Mouse (Mus musculus) C2C12 (cell line): ENCODE measurements at regions not wholly inside any gene's neighbourhood (a gene's known extent, or its start where the extent isn't known, plus 50 kb on each side); places are given as distances from the start of the nearest gene placed in this dataset.

Experiments
- H3K27me3 ChIP-seq: one replicate; pipeline ENCODE4 v1.6.1; 2011; ENCODE audit not compliant: control insufficient read depth, insufficient read depth, insufficient read length
- H3K36me3 ChIP-seq: one replicate; pipeline ENCODE4 v1.6.1; 2011; ENCODE audit not compliant: control insufficient read depth, insufficient read depth
- H3K4me3 ChIP-seq: one replicate; pipeline ENCODE4 v1.5.1; 2011; ENCODE audit warnings: mild to moderate bottlenecking, control low read depth; ENCODE audit not compliant: poor library complexity, insufficient read depth, severe bottlenecking
- H3K79me2 ChIP-seq: one replicate; pipeline ENCODE4 v1.6.1; 2011; ENCODE audit not compliant: control insufficient read depth, insufficient read depth
- H3K79me3 ChIP-seq: one replicate; pipeline ENCODE4 v1.6.1; 2011; ENCODE audit warnings: low read depth, control low read depth
- H3ac ChIP-seq: one replicate; pipeline ENCODE3; 2011; ENCODE audit warnings: low read depth; ENCODE audit not compliant: control insufficient read depth, insufficient read length
- CEBPB ChIP-seq: IDR thresholded peaks from one replicate; pipeline ENCODE4 v1.6.1; 2011; ENCODE audit warnings: low read depth, mild to moderate bottlenecking, control low read depth, moderate library complexity
- CTCF ChIP-seq: IDR thresholded peaks from one replicate; pipeline ENCODE4 v1.5.1; 2011; ENCODE audit not compliant: control insufficient read depth, insufficient read depth, insufficient read length
- FOSL1 ChIP-seq: IDR thresholded peaks from one replicate; pipeline ENCODE4 v1.8.0; 2011; ENCODE audit warnings: mild to moderate bottlenecking, low read length; ENCODE audit not compliant: poor library complexity, insufficient read depth, severe bottlenecking
- MAX ChIP-seq: IDR thresholded peaks from one replicate; pipeline ENCODE4 v1.6.1; 2011; ENCODE audit warnings: mild to moderate bottlenecking, control low read depth
- MYOD1 ChIP-seq: IDR thresholded peaks from one replicate; pipeline ENCODE4 v1.6.1; 2011; ENCODE audit warnings: low read depth; ENCODE audit not compliant: control insufficient read depth, insufficient read length
- MYOG ChIP-seq: IDR thresholded peaks from one replicate; pipeline ENCODE4 v1.6.1; 2011; ENCODE audit not compliant: control insufficient read depth, insufficient read length; ENCODE audit errors: extremely low read depth
- USF1 ChIP-seq: IDR thresholded peaks from one replicate; pipeline ENCODE4 v1.6.1; 2011; ENCODE audit warnings: low read depth, mild to moderate bottlenecking, control low read depth, moderate library complexity

DNA sequence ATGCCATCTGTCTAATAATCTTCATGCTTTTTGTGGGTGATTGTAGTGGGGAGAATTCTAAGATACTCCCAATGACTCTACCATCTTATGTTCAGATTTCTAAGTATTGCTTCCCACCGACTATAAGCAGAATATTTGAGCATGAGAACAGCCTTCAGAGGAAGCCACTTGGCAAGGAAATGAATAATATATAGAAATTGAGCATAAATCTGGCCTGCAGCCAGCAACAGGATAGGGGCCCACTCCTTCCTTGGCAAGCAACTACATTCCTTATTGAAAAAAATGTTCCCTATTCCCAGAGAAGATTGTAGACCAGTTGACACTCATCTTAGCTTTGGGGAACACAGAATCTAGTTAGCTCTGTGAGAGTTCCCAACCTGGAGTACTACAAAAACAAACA lies 591.5 kb upstream of the A1bg start:
- no peaks in the 10 kb centered on the region for H3K36me3 ChIP-seq
- H3K4me3 ChIP-seq = no peak overlapping the region
- no peak overlapping the region for H3ac ChIP-seq
- no peaks in the 10 kb centered on the region for H3K79me3 ChIP-seq
- TF ChIP-seq USF1 (no peak), CTCF (no peak), CEBPB (no peak), FOSL1 (no peak), MYOD1 (no peak), MYOG (no peak), MAX (no peak)
- no peaks in the 10 kb centered on the region for H3K79me2 ChIP-seq
- H3K27me3 ChIP-seq = no peaks in the 10 kb centered on the region

DNA sequence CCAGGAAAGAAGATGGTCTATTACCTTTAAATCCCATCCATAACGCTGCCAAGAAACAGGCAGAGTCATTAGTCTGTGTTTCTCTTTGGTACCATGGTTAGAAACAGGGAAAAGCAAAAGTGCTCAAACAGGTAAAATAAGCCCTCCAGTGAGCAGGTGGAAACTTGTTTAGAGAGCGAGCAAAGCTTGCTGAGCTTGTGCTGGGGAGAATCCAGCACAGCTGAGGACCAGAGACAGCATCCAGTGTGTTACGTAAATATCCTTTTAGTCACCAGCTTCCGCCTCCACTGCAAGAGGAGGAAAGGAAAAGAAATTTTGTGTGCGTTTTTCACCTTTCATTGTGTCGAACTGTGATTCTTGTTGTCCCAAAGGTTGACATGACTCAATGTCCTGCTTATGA lies 586.0 kb upstream of the A1bg start:
- H3K27me3 ChIP-seq = no peaks in the 10 kb centered on the region
- no peaks in the 10 kb centered on the region for H3K79me3 ChIP-seq
- TF ChIP-seq MYOG (no peak), CEBPB (no peak), USF1 (no peak), FOSL1 (no peak), MAX (no peak), CTCF (no peak)
- H3K79me2 ChIP-seq = no peaks in the 10 kb centered on the region
- H3K36me3 ChIP-seq = no peaks in the 10 kb centered on the region
- no peak overlapping the region for H3ac ChIP-seq
- no peak overlapping the region for H3K4me3 ChIP-seq

DNA sequence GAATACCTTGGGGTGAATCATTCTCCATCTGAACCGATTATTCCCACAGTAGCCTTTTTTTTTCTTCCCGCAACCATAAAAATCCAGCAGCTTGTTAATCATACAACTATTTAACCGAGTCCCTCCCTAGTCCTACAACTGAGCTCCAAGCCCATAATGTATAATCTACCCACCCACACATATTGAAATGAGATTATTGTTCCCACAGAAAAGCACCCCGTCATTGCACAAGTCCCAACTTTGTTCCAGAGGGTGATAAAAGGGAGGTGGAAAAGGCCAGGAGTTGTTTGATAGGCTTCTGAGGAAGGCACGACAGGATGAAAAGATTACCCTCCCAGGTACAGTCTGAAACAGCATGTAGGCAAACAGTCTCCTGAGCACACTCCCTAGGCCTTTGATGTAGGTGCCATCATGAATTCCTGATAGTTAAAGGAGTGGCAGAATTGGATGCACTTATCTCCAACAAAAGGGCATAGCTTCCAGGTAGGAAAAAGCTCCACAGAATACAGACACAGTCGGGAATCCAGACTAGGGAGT lies 583.6 kb upstream of the A1bg start:
- no peaks in the 10 kb centered on the region for H3K79me3 ChIP-seq
- TF ChIP-seq CEBPB = no peak
- TF ChIP-seq MYOD1 = no peak
- TF ChIP-seq MAX = no peak
- TF ChIP-seq CTCF = no peak
- no peak for TF ChIP-seq USF1
- no peak for TF ChIP-seq MYOG
- no peaks in the 10 kb centered on the region for H3K36me3 ChIP-seq
- H3K79me2 ChIP-seq = no peaks in the 10 kb centered on the region
- H3K27me3 ChIP-seq = no peaks in the 10 kb centered on the region
- no peak overlapping the region for H3K4me3 ChIP-seq
- no peak overlapping the region for H3ac ChIP-seq

DNA sequence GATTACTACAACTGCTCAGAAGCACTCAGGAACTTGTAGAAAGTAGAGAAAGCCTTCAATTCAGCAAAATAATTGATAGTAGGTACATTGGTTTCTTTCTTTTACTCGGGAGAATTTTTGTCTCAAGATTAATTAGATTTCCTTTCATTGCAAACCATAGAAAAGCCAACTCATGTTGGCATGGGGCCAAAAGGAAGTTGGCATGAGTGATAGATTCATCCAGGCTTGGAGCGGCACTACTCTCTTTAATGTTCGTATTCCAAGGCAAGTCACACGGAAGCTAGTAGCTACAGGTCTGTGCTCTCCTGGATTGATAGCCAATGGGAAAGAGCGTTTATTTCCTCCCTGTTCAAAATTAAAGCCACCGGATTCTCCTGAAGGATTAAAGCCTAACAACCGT lies 580.6 kb upstream of the A1bg start:
- no peak overlapping the region for H3K4me3 ChIP-seq
- TF ChIP-seq CTCF (no peak), MAX (no peak), CEBPB (no peak), FOSL1 (no peak)
- H3K27me3 ChIP-seq = no peaks in the 10 kb centered on the region
- no peaks in the 10 kb centered on the region for H3K79me3 ChIP-seq
- H3K79me2 ChIP-seq = no peaks in the 10 kb centered on the region
- no peaks in the 10 kb centered on the region for H3K36me3 ChIP-seq
- H3ac ChIP-seq = no peak overlapping the region

GRCm38 (mm10) chr15:61489731-61490130 lies 566.9 kb upstream of the A1bg start:
- Histone ChIP-seq H3K4me3 (no peak overlapping the region), H3ac (no peak overlapping the region), H3K79me2 (no peaks in the 10 kb centered on the region), H3K79me3 (no peaks in the 10 kb centered on the region), H3K27me3 (no peaks in the 10 kb centered on the region), H3K36me3 (no peaks in the 10 kb centered on the region)
- TF ChIP-seq CEBPB (no peak), MAX (no peak), MYOG (no peak), USF1 (no peak), CTCF (no peak), FOSL1 (no peak), MYOD1 (no peak)

- no peak for TF ChIP-seq MYOD1
- no peak for TF ChIP-seq CTCF
- no peak for TF ChIP-seq USF1
- no peak for TF ChIP-seq MYOG
- TF ChIP-seq CEBPB = no peak
- no peak for TF ChIP-seq FOSL1
- no peak for TF ChIP-seq MAX
- Histone ChIP-seq H3ac (no peak overlapping the region), H3K4me3 (no peak overlapping the region), H3K27me3 (no peaks in the 10 kb centered on the region), H3K79me3 (no peaks in the 10 kb centered on the region), H3K79me2 (no peaks in the 10 kb centered on the region), H3K36me3 (no peaks in the 10 kb centered on the region)
Measured at GRCm38 (mm10) chr15:61481861-61482260, 559.0 kb upstream of the A1bg start.
